Mouse (Mus musculus) midbrain, embryonic 15.5 days (tissue): ENCODE measurements around the gene Zfp422. TPM values are rescaled to one million over a fixed set of nuclear protein-coding genes. Genes with fewer than 3 reads are reported as not detected.
"Not testable (repeated sequence)": the region's sequence is repeated elsewhere in the genome, so short reads cannot be mapped to it uniquely, and the experiment has no call there.

Experiments
- ATAC-seq: fragments of 200-750 bp; cut with Nextera tagmentation; replicated peaks from 2 replicates; pipeline ENCODE4 v1.8.0; 2017; ENCODE audit warnings: moderate TSS enrichment
- H3K27ac ChIP-seq: fragments of 300-500 bp; sonication (generic); 2 replicates; pipeline ENCODE4 v1.5.1; 2015; ENCODE audit warnings: mild to moderate bottlenecking, inconsistent platforms
- H3K27me3 ChIP-seq: fragments of 300-500 bp; sonication (generic); replicated peaks from 2 replicates; pipeline ENCODE4 v1.6.1; 2015; ENCODE audit warnings: inconsistent platforms
- H3K36me3 ChIP-seq: fragments of 300-500 bp; sonication (generic); replicated peaks from 2 replicates; pipeline ENCODE4 v1.6.1; 2015; ENCODE audit warnings: inconsistent platforms
- H3K4me1 ChIP-seq: fragments of 300-500 bp; sonication (generic); 2 replicates; pipeline ENCODE4 v1.6.1; 2015; ENCODE audit warnings: inconsistent platforms
- H3K4me2 ChIP-seq: fragments of 300-500 bp; sonication (generic); 2 replicates; pipeline ENCODE4 v1.6.1; 2015; ENCODE audit warnings: inconsistent platforms, mild to moderate bottlenecking, moderate library complexity
- H3K4me3 ChIP-seq: fragments of 300-500 bp; sonication (generic); 2 replicates; pipeline ENCODE4 v1.5.1; 2015; ENCODE audit warnings: mild to moderate bottlenecking, inconsistent platforms
- H3K9ac ChIP-seq: fragments of 300-500 bp; sonication (generic); 2 replicates; pipeline ENCODE4 v1.6.1; 2015; ENCODE audit warnings: mild to moderate bottlenecking, inconsistent platforms
- H3K9me3 ChIP-seq: fragments of 300-500 bp; sonication (generic); 2 replicates; pipeline ENCODE4 v1.6.1; 2016; ENCODE audit warnings: inconsistent platforms
- WGBS: fragments of 180-500 bp; shearing (Covaris S2); methylation state at CpG from one replicate; pipeline ENCODE4 v1.1.7; 2015; ENCODE audit warnings: mixed read lengths; 5-methylcytosine and 5-hydroxymethylcytosine counted together
- polyA plus RNA-seq: library from polyadenylated mRNA; unstranded; fragments of >200 nt; fragmentation: Nextera tagmentation; extraction: Ambion mirVana; gene quantifications from 2 replicates; pipeline ENCODE4 v1.2.1, GENCODE M21; 2015

Gene Zfp422
- polyA plus RNA-seq, 1 experiment from 2014 or later, result 148 TPM

GRCm38 (mm10) chr6:116643881-116644280 lies 15.1 kb upstream of the Zfp422 start:
- Histone ChIP-seq H3K36me3 (no peaks in the 10 kb centered on the region), H3K4me1 (no peaks in the 10 kb centered on the region), H3K27ac (no peak overlapping the region), H3K4me2 (no peak overlapping the region), H3K9ac (no peak overlapping the region), H3K27me3 (no peaks in the 10 kb centered on the region), H3K9me3 (no peaks in the 10 kb centered on the region), H3K4me3 (no peak overlapping the region)
- ATAC-seq, result no peak
- WGBS, result 71% methylated on average over 4 of the region's 4 CpGs

- ATAC-seq, result no peak
- H3K9ac ChIP-seq, result no peak overlapping the region
- H3K27me3 ChIP-seq, result no peaks in the 10 kb centered on the region
- H3K4me3 ChIP-seq, result no peak overlapping the region
- no peaks in the 10 kb centered on the region for H3K36me3 ChIP-seq
- H3K9me3 ChIP-seq, result no peaks in the 10 kb centered on the region
- H3K4me1 ChIP-seq, result no peaks in the 10 kb centered on the region
- H3K27ac ChIP-seq, result no peak overlapping the region
- 86% methylated on average over 11 of the region's 11 CpGs for WGBS
- no peak overlapping the region for H3K4me2 ChIP-seq
Observed at GRCm38 (mm10) chr6:116642942-116643341, 14.1 kb upstream of the Zfp422 start.

DNA sequence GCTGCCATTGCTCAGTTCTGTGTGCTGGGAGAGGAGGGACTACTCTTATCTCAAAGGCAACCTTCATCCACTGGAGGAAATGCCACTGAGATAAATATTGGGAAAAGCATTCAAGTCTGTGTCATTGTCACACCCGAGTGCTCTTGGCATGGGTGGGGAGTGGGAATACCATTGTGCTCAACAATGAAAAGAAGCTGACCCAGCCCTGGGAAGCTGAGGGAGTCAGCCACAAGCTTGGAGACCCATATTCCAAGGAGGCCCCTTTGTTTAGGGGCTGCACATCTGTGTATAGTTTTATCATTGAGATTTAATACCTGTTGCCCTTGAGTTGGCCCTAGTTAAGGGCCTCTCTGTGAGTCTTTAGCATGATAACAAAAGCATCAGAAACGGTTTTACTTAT lies 10.9 kb upstream of the Zfp422 start:
- no peaks in the 10 kb centered on the region for H3K36me3 ChIP-seq
- no peaks in the 10 kb centered on the region for H3K4me1 ChIP-seq
- H3K4me3 ChIP-seq, result no peak overlapping the region
- H3K27ac ChIP-seq, result no peak overlapping the region
- H3K4me2 ChIP-seq, result no peak overlapping the region
- ATAC-seq, result no peak
- no peaks in the 10 kb centered on the region for H3K9me3 ChIP-seq
- H3K9ac ChIP-seq, result no peak overlapping the region
- WGBS, result 73% methylated on average over 2 of the region's 2 CpGs
- H3K27me3 ChIP-seq, result no peaks in the 10 kb centered on the region

GRCm38 (mm10) chr6:116638871-116639270 lies 10.1 kb upstream of the Zfp422 start:
- H3K4me1 ChIP-seq, result no peaks in the 10 kb centered on the region
- no peak for ATAC-seq
- H3K9me3 ChIP-seq, result no peaks in the 10 kb centered on the region
- WGBS, result 89% methylated on average over 2 of the region's 2 CpGs
- no peaks in the 10 kb centered on the region for H3K27me3 ChIP-seq
- no peak overlapping the region for H3K4me2 ChIP-seq
- H3K9ac ChIP-seq, result no peak overlapping the region
- H3K4me3 ChIP-seq, result no peak overlapping the region
- H3K36me3 ChIP-seq, result no peaks in the 10 kb centered on the region
- no peak overlapping the region for H3K27ac ChIP-seq

GRCm38 (mm10) chr6:116637496-116637895 lies 8.7 kb upstream of the Zfp422 start:
- no peaks in the 10 kb centered on the region for H3K4me1 ChIP-seq
- H3K9ac ChIP-seq, result no peak overlapping the region
- WGBS, result 87% methylated on average over 5 of the region's 5 CpGs
- H3K9me3 ChIP-seq, result no peaks in the 10 kb centered on the region
- no peak overlapping the region for H3K4me2 ChIP-seq
- no peak overlapping the region for H3K27ac ChIP-seq
- H3K4me3 ChIP-seq, result no peak overlapping the region
- no peaks in the 10 kb centered on the region for H3K36me3 ChIP-seq
- ATAC-seq, result no peak
- no peaks in the 10 kb centered on the region for H3K27me3 ChIP-seq

- WGBS, result 86% methylated on average over 9 of the region's 9 CpGs
- no peak for ATAC-seq
Observed at GRCm38 (mm10) chr6:116636581-116637235, 7.9 kb upstream of the Zfp422 start.

GRCm38 (mm10) chr6:116635251-116636180 lies 6.7 kb upstream of the Zfp422 start:
- no peak overlapping the region for H3K27ac ChIP-seq
- no peak overlapping the region for H3K4me2 ChIP-seq
- no peak overlapping the region for H3K4me3 ChIP-seq
- no peaks in the 10 kb centered on the region for H3K4me1 ChIP-seq
- H3K27me3 ChIP-seq, result no peaks in the 10 kb centered on the region
- 77% methylated on average over 10 of the region's 10 CpGs for WGBS
- H3K9ac ChIP-seq, result no peak overlapping the region
- no peaks in the 10 kb centered on the region for H3K36me3 ChIP-seq
- no peaks in the 10 kb centered on the region for H3K9me3 ChIP-seq
- ATAC-seq, result no peak

More at GRCm38 (mm10) chr6:116636581-116637235, 7.9 kb upstream of the Zfp422 start:
- Histone ChIP-seq H3K9me3 (no peaks in the 10 kb centered on the region), H3K9ac (no peak overlapping the region), H3K4me2 (no peak overlapping the region), H3K27me3 (no peaks in the 10 kb centered on the region), H3K4me1 (no peaks in the 10 kb centered on the region), H3K27ac (no peak overlapping the region), H3K4me3 (no peak overlapping the region), H3K36me3 (no peaks in the 10 kb centered on the region)

GRCm38 (mm10) chr6:116633741-116634695 lies 5.2 kb upstream of the Zfp422 start:
- Histone ChIP-seq H3K4me2 (no peak overlapping the region), H3K4me3 (no peak overlapping the region), H3K27me3 (no peaks in the 10 kb centered on the region), H3K9me3 (no peaks in the 10 kb centered on the region), H3K9ac (no peak overlapping the region), H3K27ac (no peak overlapping the region), H3K4me1 (peaks cover 7% of the 10 kb centered on the region; the same call in 1 of the 2 replicates), H3K36me3 (no peaks in the 10 kb centered on the region)
- ATAC-seq, result no peak
- WGBS, result 93% methylated on average over 17 of the region's 17 CpGs

DNA sequence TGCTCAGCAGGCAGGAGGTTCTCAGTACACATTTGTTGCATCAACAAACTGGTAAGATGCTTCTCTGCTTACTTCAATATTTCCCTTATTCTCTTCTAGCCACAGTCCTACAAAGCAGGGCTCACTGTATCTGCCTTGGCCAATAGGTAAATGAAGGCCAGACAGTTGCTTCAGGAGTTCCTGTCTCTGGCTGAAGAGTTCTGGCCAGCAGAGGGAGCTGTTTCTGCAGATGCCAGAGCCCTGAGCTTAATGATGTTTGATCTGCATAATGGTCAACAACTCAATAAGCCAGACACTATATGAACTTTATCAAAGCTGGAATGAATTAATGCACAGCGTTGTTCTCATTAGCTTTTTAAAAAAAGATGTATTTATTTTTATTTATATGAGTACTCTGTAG lies 3.3 kb upstream of the Zfp422 start:
- Histone ChIP-seq H3K27me3 (no peaks in the 10 kb centered on the region), H3K9me3 (no peaks in the 10 kb centered on the region), H3K27ac (no peak overlapping the region), H3K9ac (no peak overlapping the region), H3K4me2 (no peak overlapping the region), H3K4me3 (no peak overlapping the region), H3K36me3 (no peaks in the 10 kb centered on the region), H3K4me1 (peaks cover 15% of the 10 kb centered on the region)
- 43% methylated on average over 1 of the region's 1 CpGs for WGBS
- ATAC-seq, result no peak

DNA sequence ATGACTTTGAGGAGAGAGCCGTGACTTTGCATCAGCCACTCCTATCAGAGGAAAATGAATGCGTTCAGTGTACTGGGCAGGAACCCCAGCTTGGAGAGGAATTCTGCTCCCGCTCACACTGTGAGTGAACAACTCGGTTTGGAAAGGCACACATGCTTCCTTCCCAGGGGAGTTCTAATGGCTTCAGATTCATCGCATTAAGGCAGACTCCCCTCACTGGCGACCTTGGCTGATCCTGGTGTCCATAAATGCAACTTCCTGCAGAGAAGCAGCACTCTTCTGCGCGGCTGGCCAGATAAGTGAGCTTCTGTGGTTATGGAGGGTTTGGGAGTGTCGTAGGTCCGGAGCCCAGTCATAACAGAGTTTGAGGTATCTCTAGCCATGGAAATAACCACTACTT lies 967 bp upstream of the Zfp422 start:
- Histone ChIP-seq H3K4me2 (no peak overlapping the region), H3K27ac (peak overlapping the region; percentile 97; the same call in 1 of the 2 replicates), H3K9me3 (no peaks in the 10 kb centered on the region), H3K4me3 (no peak overlapping the region), H3K27me3 (no peaks in the 10 kb centered on the region), H3K4me1 (peaks cover 20% of the 10 kb centered on the region), H3K9ac (no peak overlapping the region), H3K36me3 (peaks cover 5% of the 10 kb centered on the region; the same call in 1 of the 2 replicates)
- WGBS, result 90% methylated on average over 10 of the region's 10 CpGs
- ATAC-seq, result no peak

- peak overlapping the region; percentile 89 for H3K4me3 ChIP-seq
- H3K36me3 ChIP-seq, result peaks cover 8% of the 10 kb centered on the region
- peak overlapping the region; percentile 67 for H3K4me2 ChIP-seq
- H3K4me1 ChIP-seq, result peaks cover 20% of the 10 kb centered on the region
- 11% methylated on average over 9 of the region's 9 CpGs for WGBS
- H3K27me3 ChIP-seq, result no peaks in the 10 kb centered on the region
- H3K27ac ChIP-seq, result peak overlapping the region; percentile 97
- peak overlapping the region; percentile 97 for H3K9ac ChIP-seq
- H3K9me3 ChIP-seq, result no peaks in the 10 kb centered on the region
- ATAC-seq, result 0 out of 2 replicates have a peak, but pooled peaks have one; percentile 27
Observed at GRCm38 (mm10) chr6:116628095-116628494, 704 bp downstream of the Zfp422 start.

DNA sequence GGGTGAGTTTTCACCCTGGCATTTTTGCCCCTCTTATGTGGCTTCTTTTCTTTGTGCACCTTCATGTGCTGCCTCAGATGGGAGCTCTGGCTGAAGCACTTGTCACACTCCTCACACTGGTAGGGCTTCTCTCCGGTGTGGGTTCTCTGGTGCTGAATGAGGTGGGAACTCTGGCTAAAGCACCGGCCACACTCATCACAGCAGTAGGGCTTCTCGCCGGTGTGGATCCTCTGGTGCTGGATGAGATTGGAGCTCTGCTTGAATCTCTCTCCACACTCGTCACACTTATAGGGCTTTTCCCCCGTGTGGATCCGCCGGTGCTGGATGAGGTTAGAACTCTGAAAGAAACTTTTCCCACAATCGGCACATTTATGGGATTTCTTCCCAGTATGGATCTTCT lies 2.4 kb downstream of the Zfp422 start:
- H3K9ac ChIP-seq, H3K4me3 ChIP-seq, H3K9me3 ChIP-seq, H3K27ac ChIP-seq, ATAC-seq, H3K4me2 ChIP-seq, H3K27me3 ChIP-seq, H3K36me3 ChIP-seq: not testable (repeated sequence)
- 97% methylated on average over 9 of the region's 9 CpGs for WGBS
- H3K4me1 ChIP-seq, result peaks cover 20% of the 10 kb centered on the region
